Mouse (Mus musculus) lung, postnatal 36 days (tissue): ENCODE data around the gene Hoxd8.
A peak's percentile ranks its signal among the peaks of the same experiment; 100 is the strongest.

ENCODE experiments used
- DNase-seq: peaks from one replicate; pipeline ENCODE4 v3.0.0; 2022; ENCODE audit warnings: mixed read lengths

The Hoxd8 gene

DNA sequence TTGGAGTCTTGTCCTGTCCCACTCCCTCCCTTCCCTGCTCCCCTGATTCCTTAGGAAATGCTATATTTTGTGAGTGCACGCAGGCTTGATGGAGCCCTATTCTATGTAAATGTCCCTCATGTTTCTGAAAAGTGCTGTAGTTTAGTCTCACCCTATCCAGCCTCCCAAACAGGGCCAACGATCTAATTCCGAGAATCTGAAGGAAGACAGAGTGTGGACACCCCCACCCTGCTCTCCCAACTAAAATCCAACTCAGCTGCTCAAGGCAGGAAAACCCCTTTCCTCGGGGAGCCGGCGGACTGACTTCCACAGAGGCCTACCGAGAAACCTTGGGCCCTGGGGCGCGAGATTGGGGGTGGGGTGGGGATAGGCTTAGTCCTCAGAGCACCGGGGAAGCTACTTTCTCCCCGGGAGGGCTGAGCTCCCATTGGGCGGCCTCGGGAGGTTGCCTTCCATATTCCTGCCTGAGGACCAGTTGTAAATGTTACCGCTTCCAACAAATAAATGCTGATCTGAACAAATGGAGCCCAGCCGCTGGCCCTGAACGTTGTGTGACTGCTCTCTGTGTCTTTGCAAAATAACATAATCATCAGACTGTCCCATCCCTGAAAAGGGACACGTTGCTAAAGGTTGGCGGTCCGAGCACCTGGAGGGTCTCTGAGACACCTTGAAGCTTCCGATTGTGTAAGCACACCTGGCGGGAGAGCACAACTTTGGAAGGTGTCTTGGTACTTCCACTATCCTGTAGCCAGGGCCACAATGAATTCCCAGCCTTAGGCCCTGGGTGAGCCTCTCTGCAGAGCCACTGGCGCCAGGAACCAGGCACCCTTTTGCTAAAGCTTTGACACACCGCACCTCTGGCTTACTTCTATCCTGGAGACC, 4.5 kb upstream of the Hoxd8 start:
- no peak for DNase-seq

DNA sequence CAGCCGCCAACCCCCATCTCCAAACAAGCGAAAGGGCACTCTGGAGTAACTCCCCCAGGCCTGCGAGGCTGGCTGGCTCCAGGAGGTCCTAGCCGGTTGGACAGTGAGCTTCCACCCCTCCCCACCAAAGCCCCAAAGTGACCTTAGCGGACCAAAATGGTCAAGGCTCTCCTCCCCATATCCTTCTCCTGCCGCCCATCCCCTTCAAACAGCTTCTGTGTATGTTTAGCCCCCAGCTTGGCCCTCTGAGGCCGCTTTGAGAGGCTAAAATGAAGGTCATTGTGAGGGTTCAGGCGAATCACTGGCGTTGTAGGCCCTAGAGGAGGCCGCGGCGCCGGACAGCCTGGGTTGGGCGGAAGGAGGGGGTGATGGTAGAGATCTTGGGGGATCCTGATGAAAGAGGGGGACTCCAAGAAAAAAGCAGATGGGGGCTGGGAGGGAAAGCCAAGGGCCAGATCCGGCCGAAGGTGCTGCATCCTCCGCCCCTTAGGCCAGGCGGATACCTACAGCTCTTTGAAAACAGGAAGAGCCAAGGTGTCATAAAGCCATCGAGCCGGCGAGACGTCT, 3.8 kb upstream of the Hoxd8 start:
- DNase-seq = no peak

- peak; percentile 83 for DNase-seq
These were observed 2.2 kb upstream of the Hoxd8 start for GRCm38 (mm10) chr2:74701949-74702819.

- DNase-seq = no peak
These were observed 1.6 kb upstream of the Hoxd8 start for GRCm38 (mm10) chr2:74702820-74703219.

DNA sequence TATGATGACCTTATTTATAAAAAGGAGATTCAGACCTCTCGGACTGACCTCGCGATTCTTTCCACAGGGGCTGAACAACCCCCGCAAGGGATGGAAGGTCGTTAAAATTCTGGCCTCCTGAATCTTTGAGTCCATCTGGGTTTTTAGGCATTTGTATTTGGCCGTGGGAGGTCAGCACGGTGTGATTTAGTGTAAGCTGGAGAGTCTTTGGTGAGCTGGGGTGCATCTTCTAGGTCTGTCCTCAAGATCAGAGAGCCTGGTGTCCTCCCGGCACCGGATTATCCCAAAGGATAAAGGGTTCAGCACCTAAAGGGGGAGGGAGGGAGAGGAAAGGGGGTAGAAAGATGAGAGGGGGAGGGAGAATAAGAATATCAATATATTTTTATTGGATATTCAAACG, 1.1 kb upstream of the Hoxd8 start:
- no peak for DNase-seq

GRCm38 (mm10) chr2:74703720-74704392, 559 bp upstream of the Hoxd8 start:
- no peak for DNase-seq

GRCm38 (mm10) chr2:74704999-74705466, 618 bp downstream of the Hoxd8 start:
- DNase-seq = no peak

- DNase-seq = no peak
These were observed 1.2 kb downstream of the Hoxd8 start for GRCm38 (mm10) chr2:74705467-74706089.

DNA sequence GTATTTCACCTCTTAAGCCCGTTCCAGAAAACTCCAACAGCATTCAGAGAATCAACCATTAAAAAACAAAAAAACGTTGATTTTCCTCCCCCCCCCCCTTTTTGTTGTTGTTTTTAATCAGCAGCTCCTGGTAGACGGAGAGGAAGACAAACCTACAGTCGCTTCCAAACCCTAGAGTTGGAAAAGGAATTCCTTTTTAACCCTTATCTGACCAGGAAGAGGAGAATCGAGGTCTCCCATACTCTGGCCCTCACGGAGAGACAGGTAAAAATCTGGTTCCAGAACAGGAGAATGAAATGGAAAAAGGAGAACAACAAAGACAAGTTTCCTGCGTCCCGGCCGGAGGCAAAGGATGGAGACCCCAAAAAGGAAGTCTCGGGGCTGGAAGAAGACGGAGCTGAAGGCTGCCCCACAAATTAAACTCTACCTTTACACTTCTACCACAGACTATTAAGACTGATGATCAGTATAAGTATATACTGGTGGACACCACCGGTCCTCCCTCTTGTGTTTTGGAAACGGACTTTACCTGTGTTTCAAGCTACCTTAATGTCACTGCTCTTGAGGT, 2.1 kb downstream of the Hoxd8 start:
- DNase-seq = no peak

GRCm38 (mm10) chr2:74707599-74707998, 3.2 kb downstream of the Hoxd8 start:
- no peak for DNase-seq

DNA sequence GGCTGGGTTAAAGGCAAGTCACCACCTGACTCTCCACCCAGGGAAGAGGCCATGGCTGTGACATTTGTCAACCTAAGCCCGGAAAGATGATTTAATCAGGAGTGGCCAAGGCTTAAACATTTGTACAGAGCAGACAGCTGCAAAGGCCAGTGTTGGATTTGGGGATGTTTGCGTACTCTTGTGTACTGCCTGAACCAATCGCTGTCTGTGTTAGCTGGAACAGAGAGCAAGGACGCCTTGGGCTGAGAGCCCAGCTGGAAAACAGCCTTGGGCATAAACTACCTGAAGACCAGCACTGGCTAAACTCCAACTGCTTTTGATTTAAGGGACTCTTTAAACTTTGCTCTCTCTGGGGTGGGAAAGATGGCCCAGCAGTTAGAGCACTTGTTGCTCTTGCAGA, 4.3 kb downstream of the Hoxd8 start:
- DNase-seq = no peak

GRCm38 (mm10) chr2:74709465-74710419, 5.3 kb downstream of the Hoxd8 start:
- no peak for DNase-seq

- no peak for DNase-seq
These were observed 6.6 kb downstream of the Hoxd8 start for GRCm38 (mm10) chr2:74710929-74711543.

- DNase-seq = no peak
These were observed 7.6 kb downstream of the Hoxd8 start, which contains the start of the genes Hoxd3 and Hoxd4 for GRCm38 (mm10) chr2:74711721-74712621. Gene Hoxd3, plus strand, starts transcription at chr2:74711927. Gene Hoxd4, plus strand, starts transcription at chr2:74711929.

DNA sequence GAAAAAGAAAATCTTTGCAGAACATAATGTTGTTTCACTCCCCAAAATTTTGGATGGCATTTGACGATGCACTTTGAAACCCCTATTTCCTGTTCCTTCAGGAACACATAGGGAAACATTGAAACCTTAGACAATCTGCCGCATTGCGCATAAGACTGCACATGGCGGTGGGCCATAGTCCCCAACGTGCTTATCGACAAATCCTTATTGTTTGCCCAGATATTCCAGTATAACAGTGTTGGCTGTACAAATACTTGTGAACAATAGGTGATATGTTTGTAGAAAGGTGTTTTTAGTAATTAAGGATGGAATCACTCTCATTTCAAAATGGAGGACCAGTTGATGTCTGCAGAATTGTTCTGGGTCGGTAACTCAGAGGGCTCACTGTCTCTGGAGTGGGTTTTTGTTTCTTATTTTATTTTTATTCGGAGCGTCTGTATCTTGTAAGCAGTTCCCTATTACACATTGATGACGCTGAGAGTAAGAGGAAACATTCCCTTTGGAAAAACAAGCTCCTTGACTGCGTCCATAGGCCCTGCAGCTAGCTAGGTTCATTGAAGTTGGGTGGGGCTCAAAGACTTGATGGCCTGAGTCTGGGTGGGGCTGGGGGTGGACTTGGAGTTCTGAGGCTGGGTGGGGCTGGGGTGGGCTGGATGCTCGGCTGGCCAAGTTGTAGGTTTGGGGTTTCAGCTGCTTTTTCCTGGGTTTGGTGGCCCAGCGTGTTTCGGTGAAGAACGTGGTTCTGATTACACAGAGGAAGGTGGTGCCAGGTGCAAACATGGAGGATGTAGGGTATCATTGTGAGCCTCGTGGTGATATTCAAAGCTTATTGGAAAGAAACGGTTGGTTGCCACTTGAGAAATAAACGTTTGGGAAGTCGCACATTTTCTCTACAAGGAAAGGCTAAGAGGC, 9.1 kb downstream of the Hoxd8 start:
- no peak for DNase-seq

DNA sequence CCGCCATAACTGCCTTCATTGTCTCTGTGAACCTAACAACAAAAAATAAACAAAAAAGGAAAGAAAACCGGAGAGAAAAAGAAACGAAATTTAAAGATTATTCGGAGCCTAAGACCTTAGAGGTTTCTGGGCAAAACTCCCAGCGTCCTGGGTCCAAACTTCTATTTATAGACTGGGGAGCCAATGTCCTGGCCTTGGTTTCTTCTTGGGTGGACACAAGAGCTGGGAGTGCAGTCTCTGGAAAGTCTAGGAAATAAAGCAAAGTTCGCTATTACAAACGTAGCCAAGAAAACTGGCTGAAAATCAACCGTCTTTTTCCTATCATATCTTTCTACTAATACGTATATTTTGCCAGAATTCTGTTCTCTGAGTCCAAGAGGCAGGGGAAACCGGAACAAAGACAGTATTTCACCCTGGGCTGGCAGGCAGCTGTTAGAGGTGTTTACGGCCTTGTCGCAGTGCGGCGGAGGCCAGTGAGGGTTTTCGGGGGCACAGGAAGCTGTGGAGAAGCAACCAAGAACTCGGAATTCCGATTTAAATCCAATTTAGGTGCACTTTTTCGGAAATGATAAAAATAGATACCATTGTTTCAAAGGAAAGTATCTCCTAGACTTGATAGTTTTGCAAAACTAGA, 9.9 kb downstream of the Hoxd8 start:
- DNase-seq = no peak

DNA sequence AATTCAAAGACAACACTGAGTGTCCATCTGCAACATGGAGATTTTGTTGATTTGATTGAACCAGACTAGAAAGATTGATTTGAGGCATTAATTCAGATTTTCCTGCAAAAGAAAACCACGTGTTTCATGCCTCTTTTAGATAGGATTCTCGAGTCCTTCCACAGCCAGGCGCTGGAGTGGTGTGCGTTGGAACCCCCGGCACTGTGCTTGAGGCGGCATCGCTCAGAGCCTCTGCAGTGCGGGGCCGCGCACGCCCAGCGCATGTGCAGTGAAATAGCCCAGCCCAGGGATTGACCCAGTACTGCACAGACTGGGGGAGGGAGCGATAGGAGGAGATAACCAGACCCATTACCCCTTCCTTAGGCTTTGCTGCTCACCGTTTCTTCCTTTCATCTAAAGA, 10.5 kb downstream of the Hoxd8 start:
- no peak for DNase-seq
